Mouse (Mus musculus) erythroblast, adult 5-6 weeks (primary cell): ENCODE data around the gene Abcc1. TPM values are rescaled to one million over a fixed set of nuclear protein-coding genes. Genes with fewer than 3 reads are reported as not detected.

Experiments
- ATAC-seq: replicated peaks from 2 replicates; pipeline ENCODE4 v1.8.0; 2016; ENCODE audit warnings: moderate number of reproducible peaks, mild to moderate bottlenecking, moderate TSS enrichment, inconsistent platforms; ENCODE audit not compliant: poor library complexity, low FRiP score, severe bottlenecking
- total RNA-seq, 2 experiments: library from RNA; stranded (forward) in 1 of 2; stranded (reverse) in 1 of 2; fragments of 150-400 nt in 1 of 2; fragments of 200-764, 138-1000 nt in 1 of 2; gene quantifications; 2 replicates each; pipeline versions ENCODE4 v1.2.3 to v1.2.4; 2015 to 2017; ENCODE audit warnings: low replicate concordance in 2 of 2

Gene Abcc1
- total RNA-seq, 2 experiments from 2014 or later = 3.2 to 18.3 TPM

DNA sequence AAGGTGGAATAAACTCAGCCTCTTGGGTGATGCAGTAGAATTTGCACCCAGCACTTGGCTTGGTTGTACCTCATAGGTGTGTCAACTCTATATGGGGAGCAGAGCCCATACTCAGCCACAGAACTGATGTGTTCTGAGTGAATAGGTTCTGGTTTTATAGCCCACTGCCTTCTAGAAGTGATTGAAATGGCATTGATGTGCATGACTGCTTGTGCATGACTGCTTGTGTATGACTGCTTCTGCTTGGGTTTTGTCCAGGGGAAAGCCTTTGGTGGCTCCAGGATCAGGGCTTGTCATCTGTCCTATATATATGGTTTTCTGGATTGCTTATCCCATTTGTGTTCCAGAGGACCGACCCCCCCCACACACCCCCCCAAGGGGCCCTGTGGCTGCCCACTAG, 74.2 kb downstream of the Abcc1 start:
- ATAC-seq = no peak

DNA sequence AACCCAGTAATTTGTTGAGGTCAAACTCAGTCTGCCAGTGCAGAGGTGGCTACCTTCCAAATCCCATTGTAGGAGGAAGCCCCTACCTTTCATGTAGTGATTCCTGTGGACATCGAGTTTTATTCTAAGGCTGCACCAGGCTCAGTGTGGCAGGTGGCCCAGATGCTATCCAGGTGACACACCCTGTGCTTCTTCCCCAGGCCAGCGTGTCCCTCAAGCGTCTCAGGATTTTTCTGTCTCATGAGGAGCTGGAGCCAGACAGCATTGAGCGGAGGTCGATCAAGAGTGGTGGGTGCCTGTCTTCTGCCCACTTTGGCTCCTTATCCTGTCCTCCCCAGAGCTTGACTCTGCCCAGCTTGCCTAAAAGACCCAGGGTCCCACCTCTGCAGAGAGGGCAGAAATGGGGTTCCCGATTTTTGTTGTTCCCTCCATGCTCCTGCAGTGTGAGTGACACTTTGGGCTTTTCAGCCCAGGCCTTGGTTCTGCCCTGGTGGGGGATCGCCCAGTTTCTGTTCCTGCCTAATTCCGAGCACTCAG, 76.2 kb downstream of the Abcc1 start:
- no peak for ATAC-seq

DNA sequence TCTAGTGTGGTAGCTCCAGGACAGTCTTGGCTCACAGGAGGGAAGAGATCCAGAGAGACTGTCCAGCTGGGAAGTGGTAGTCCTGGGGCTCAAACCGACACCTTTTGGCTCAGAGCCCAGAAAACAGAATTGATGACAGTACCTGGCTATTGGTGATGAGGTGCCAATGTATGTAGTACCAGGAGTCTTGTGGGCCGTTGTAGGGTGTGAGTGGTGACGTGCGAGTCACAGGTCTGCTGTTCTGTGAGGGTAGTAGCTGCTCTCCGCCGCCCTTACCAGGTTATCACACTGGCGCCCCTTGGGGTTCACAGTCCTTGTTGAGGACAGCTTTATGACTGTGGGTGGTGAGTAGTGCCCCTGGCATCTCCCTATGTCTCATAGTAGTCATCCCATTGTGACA, 77.2 kb downstream of the Abcc1 start:
- ATAC-seq = no peak

DNA sequence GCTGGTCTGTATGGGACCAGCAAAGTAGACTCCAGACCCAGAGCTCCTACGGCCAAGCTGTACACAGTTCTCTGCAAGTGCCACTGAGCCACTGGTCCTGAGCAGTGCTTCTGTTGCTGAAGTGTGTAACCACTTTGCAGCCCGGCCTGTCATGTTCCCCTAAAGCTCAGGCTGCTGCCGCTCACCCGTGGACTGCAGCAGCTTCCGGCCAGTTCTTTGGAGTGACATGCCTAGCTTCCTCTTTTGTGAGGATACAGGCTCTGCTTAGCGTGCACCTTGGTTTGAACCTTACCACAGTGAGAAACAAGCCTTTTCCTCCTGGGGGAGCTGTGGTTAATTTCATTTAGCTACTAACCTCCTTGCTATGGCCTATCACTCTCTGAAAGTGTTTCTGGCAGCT, 77.7 kb downstream of the Abcc1 start:
- no peak for ATAC-seq

DNA sequence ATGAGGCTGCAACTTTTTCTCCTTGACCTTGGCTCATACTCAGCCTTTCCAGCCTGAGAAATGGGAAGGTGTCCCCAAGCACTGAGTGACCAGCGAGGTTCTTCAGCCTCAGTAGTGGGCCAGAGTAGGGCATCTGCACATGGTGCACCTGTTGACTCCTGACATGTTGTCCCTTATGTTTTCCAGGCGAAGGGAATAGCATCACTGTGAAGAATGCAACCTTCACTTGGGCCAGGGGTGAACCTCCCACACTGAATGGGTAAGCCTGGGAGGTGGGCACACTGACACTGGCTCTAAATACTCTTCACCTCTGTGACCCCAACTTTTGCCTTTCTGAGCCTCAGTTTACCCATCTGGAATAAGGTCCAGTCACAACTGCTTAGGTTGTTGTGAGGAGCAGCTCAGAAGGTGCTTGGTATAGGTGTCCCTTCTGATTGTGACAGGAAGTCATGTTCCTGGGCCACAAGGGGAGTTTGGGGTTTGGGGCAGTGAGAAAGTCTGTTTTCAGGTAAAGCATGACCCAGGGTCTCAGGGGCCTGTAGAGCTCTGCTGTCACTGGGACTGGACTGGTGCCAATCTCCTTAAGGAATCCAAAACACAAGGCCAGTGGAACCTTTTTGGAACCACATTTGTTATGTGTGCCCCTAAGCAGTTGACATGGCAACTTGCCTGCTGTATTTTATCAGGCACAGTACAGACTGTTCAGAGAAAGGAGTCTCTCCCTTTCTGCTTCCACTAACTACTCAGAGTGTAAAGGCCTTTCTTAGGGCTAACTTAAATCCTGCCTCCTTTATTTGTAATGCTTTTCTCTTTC, 78.7 kb downstream of the Abcc1 start:
- no peak for ATAC-seq

DNA sequence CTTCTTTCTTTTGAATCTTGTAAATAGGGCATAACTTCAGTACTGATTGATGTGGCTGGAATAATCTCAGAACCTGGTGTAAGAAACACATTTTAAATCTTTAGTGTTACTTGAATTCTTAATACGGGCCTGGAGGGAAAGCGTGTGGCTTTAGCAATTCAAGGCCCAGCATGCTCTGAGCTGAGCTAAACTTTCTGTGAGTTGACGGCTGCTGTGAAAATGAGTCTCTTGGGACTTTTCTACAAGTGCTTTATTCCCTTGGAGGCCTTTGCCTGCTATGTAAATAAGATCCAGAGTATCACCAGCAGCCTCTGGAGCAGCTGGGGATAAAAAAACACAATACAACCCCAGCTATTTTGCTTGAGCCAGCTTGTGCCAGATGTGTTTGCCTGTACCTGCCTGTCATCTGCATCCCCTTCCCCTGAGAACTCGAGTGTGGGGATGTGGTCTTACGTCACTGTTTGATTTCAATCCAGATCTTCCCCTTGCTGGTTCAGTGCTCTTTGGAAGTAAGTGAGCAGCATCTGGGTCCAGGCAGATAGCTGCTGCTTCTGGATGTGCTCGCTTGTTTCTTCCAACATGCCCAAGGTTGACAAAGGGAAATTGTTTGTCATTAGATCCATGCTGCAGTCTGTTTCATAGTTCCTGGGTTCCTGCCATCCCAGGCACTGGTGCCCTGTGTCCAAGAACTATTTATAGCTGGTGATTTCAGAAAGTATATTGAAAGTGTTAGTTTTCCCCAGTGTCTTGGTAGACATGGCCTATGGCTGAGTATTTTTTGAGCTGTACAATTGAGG, 82.9 kb downstream of the Abcc1 start:
- no peak for ATAC-seq

DNA sequence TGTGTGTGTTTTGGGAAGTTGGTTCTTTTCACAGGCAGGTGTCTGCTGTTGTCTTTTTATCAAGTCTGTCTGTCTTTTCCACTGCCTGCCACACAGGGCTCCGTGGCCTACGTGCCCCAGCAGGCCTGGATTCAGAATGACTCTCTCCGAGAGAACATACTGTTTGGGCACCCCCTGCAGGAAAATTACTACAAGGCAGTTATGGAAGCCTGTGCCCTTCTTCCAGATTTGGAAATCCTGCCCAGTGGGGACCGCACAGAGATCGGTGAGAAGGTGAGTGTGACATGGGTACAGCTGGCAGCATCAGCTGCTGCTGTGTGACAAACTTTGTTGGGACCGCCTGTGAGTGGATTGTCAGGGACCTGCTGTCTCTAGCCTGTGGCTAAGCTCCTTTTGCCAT, 83.8 kb downstream of the Abcc1 start:
- no peak for ATAC-seq

DNA sequence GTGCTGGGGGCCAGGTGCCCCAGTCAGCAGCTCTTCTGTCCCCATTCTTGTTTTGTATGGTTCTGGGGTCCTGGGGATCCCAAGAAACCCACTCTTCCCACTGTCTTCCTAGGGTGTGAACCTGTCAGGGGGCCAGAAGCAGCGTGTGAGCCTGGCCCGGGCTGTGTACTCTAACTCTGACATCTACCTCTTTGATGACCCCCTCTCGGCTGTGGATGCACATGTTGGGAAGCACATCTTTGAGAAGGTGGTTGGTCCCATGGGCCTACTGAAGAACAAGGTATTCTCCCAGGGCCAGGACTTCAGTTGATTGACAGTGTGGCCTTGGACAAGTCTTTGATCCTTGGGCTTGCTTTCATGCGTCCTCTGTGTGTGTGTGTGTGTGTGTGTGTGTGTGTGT, 86.0 kb downstream of the Abcc1 start:
- no peak for ATAC-seq

DNA sequence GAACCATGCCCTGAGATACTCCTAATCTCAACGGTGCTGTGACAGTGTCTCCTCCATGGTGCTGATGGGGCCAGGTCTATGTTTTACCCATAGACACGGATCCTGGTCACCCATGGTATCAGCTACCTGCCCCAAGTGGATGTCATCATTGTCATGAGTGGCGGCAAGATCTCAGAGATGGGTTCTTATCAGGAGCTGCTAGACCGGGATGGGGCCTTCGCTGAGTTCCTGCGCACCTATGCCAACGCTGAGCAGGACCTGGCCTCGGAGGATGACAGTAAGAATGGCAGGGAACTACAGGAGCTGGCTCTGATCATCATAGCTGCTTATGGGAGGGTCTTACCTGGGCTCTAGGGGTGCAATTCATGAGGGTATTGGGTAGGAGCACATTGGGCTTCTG, 86.9 kb downstream of the Abcc1 start:
- ATAC-seq = no peak

DNA sequence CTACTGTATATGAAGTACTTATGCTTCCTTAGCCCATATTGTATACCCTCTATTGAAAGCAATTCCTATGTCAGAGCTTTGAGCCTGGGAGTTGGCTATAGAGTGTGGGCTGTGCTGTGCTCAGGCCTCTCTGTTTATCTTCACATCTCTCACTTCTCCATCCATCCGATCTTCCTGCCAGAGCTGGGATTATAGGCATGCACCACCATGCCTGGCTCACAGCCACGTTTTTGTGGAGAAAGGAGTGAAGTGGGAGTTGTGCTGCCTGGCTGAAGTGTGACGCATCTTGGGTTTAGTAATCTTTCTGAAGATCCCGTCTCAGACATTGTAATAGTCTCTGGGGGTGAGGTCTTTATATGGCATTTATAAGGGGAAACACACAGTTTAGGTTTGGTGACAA, 88.5 kb downstream of the Abcc1 start:
- no peak for ATAC-seq

DNA sequence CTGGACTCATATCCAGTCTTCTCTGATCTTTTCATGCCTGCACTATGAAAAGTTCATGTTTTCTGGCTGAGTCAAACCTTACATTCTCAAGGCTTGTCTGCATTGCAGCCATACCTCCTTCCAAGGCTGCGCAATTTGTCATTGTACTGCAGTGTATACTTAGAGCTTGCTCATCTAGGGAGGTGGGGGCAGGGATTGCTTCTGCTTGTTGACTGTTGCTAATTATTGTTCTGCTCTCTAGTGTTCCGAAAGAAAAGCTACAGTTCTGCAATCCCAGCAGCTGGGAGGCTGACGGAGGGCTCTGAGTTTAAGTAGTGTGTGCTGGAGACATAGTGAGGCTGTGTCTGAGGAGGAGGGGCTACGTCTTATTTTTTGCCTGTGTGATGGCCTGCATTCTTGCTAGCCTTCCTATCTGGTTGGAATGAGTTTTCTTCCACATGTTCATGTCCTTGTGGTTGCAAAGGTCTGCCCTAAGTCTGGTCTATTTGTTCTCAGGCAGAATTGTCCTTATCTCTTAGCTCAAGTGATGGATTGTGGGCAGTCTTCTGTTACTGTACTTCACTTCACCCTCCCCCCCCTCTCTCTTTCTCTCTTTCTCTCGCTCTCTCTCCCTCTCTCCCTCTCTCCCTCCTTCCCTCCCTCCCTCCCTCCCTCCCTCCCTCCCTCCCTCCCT, 90.2 kb downstream of the Abcc1 start:
- no peak for ATAC-seq

DNA sequence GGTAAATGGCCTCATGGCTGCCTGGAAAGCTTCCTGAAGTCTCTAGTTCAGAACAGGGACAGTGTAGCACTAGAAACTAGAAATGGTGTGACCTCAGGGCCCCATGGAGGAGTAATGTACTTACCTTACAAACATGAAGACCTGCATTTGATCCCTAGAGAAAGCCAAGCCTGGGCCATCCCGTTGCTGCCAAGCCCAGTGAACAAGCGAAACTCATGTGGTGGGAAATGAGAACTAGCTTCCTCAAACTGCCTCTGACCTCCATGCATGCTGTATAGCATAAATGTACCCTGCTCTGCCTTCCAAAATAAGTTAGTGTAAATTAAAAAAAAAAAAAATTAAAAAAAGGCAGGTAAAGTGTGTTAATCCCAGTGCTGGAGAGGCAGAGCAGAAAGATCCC, 101.2 kb downstream of the Abcc1 start:
- no peak for ATAC-seq

DNA sequence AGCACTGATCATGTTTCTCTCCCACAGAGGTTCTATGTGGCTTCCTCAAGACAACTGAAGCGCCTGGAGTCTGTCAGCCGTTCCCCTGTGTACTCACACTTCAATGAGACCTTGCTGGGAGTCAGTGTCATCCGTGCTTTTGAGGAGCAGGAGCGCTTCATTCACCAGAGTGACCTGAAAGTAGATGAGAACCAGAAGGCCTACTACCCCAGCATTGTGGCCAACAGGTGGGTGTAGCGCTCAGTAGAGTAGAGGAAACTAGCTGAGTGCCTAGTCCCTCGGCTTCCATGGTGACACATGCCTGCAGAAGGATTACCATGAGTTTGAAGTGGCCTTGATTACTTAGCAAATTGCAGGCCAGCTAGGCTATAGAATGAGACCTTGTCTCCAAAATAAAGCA, 103.7 kb downstream of the Abcc1 start:
- ATAC-seq = no peak

DNA sequence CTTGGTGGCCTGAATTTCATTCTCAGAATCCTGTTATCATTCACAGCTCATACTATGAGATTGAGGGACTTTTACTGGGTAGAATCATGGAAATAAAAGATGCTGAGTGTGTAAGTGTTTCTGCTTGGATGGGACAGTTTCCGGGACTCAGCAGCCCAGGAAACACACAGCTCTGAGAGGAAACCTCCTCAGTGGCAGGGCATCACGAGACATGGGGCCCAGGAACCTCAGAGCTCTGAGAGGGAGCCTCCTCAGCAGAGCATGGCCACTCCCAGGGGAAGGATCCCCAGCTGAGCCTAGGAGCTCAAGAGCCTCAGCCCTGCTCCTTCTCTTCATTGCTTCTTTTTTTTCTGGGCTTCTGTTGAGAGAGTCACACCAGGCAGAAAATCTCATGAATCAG, 107.0 kb downstream of the Abcc1 start:
- no peak for ATAC-seq

DNA sequence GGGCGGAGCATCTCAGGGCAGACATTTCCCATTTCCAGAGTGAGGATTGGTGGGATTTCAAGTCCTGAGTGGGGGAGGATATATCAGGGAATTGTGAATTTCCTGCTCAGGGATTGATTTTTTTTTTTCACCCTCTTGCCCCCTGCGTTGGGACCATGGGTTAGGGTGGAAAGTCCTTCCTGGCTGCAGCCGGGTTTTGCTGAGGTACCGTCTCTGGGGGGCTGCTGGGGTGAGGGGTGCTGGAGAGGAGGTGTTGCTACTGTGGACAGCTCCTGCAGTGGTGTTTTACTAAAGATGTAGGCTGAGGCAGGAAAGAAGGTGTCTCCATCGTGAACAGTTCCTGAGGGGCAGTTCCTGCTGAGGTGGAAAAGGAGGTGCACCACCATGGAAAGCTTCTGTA, 107.5 kb downstream of the Abcc1 start:
- ATAC-seq = no peak

DNA sequence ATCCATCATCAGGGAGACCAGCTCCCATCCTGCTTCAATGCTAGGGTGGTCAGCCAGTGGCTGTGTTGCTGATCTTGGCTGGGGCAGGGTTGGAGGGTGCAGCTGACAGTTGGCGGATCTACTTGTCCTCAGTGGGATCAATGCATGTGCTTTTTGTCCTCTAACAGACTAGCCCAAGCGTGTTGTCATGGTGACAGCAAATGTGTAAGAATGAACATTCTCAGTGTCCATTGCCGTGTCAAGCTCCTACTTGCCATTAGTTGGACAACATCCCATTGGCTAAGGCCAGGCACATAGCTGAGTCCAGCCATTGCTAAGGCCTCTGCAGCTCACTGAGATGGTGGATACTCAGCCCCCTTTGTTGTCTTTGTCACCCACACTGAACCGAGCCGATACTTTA, 110.8 kb downstream of the Abcc1 start:
- ATAC-seq = no peak

DNA sequence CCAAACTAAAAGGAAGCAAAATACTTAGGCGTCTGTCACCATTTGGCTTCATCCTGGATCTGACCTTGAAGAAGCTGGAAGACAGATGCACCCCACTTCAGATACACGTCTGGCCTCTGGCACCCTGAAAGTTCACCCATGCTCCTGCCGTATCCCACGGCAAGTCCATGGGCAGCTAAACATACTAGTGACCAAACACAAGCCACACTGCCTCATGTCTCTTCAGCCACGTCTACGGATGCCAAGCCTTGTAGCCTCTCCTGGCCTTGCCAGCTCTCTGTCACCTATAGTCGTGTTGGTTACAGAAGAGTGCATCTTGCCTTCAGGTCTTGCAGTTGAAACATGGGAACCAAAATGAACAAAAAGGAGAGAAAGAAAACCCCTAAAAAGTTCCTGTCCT, 112.3 kb downstream of the Abcc1 start:
- ATAC-seq = no peak

DNA sequence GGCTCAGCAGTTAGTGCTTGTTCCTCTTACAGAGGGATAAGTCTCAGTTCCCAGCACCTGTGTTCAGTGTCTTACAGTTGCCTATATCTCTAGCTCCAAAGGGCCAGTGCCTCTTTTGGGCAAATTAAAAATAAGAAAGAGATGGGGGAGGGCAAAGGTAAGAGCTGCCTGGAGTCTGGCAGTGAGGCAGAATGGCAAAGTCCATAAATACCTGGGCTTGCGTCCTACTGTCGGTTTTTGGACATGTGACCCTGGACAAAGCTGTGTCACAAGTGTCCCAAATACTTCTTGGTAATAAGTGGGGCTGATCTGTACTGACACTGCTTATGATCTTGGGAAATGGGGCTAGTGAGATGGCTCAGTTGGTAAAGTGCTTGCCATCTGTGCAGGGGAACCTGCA, 113.6 kb downstream of the Abcc1 start:
- no peak for ATAC-seq

DNA sequence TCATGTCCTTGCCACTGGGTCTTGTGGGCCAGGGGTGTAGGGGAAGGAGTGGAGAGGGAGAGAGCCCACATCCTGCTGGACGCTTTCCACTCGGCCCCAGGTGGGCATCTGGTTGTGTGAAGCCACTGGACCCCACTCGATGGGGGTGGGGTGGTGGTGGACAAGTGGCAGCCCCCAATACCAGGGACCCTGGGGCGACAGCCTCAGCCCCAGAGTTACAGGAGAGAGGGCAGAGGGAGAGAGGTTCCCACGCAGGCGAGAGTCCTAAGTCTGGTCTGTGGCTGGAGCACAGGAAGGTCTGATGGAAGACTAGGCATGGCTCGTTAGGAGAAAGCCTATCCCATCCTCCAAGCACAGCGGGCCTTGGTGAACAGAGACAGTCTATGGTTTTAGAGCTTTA, 114.7 kb downstream of the Abcc1 start:
- no peak for ATAC-seq

DNA sequence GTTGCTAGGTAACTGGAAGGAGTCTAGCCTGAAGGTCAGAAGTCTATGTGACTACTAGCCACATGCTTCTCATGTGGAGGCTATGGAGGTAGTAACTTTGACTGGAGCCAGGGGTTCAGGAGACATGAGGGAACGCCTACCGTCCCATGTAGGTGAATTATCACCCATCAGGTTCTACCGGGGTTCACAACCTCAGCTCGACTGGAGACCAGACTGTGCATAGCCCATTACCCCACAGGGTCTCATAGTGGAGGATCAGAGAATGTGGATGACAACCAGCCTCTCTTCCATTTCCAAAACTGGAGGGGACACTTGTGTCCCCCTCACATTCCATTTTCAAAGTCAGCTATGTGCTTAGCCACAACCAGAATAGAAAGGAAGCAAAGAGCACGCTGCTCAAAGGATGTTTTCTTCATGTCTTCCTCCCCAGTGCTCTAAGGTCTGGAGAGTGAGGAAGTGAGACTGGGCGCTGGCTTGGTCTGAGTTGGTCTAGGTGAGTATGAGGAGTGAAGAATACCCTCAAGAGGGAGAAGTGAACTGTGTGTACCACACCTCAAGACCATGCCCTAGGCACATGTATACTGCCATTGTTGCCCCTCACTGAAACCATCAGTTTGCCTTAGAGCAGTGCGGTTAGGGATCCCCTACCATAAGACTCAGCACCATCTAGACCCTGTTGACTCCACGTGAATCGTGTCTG, 115.5 kb downstream of the Abcc1 start:
- no peak for ATAC-seq
